Mouse (Mus musculus) hindbrain, embryonic 10.5 days (tissue): ENCODE data around the gene Zfp319. TPM values are rescaled to one million over a fixed set of nuclear protein-coding genes. Genes with fewer than 3 reads are reported as not detected.

Source experiments
- polyA plus RNA-seq: library from polyadenylated mRNA; unstranded; fragments of >200 nt; fragmentation: Nextera tagmentation; extraction: Ambion mirVana; gene quantifications from 2 replicates; pipeline ENCODE4 v1.2.1, GENCODE M21; 2016

The Zfp319 gene
- polyA plus RNA-seq, 1 experiment from 2014 or later: 16.6 TPM

Other genes with a start within 250 kb of the Zfp319 start
- 6.5 and 9.1 TPM in 2 replicates for gene Kifc3, start 129.1 kb downstream of the Zfp319 start, polyA plus RNA-seq
- gene Cngb1, start 25.4 kb downstream of the Zfp319 start, polyA plus RNA-seq: 0.07 and 0.59 TPM in 2 replicates
- not detected in 2 replicates for gene Tepp, start 21.4 kb downstream of the Zfp319 start, polyA plus RNA-seq
- gene Usb1, start 334 bp upstream of the Zfp319 start, polyA plus RNA-seq: 48.5 and 48.8 TPM in 2 replicates
- gene Mmp15, start 20.3 kb upstream of the Zfp319 start, polyA plus RNA-seq: 15.2 and 19.4 TPM in 2 replicates
- gene Cfap20, start 102.9 kb upstream of the Zfp319 start, polyA plus RNA-seq: 135 and 146 TPM in 2 replicates
- gene Csnk2a2, start 158.1 kb upstream of the Zfp319 start, polyA plus RNA-seq: 10.4 and 12.4 TPM in 2 replicates
- gene Ccdc113, start 202.1 kb upstream of the Zfp319 start, polyA plus RNA-seq: 0.98 and 2.6 TPM in 2 replicates
- gene Prss54, start 244.4 kb upstream of the Zfp319 start, polyA plus RNA-seq: not detected in 2 replicates